Mouse (Mus musculus) heart, embryonic 13.5 days (tissue): ENCODE measurements around the gene Chst11. TPM values are rescaled to one million over a fixed set of nuclear protein-coding genes. Genes with fewer than 3 reads are reported as not detected.

Source experiments
- ATAC-seq: fragments of 200-750 bp; cut with Nextera tagmentation; 2 replicates; pipeline ENCODE4 v1.8.0; 2017; ENCODE audit warnings: moderate TSS enrichment; ENCODE audit not compliant: insufficient number of reproducible peaks, low FRiP score, low TSS enrichment; ENCODE audit errors: extremely low read depth
- H3K27ac ChIP-seq: fragments of 300-500 bp; sonication (generic); replicated peaks from 2 replicates; pipeline ENCODE4 v1.5.1; 2015; ENCODE audit warnings: moderate library complexity, mild to moderate bottlenecking, inconsistent platforms
- H3K27me3 ChIP-seq: fragments of 300-500 bp; sonication (generic); replicated peaks from 2 replicates; pipeline ENCODE4 v1.6.1; 2015; ENCODE audit warnings: mild to moderate bottlenecking, inconsistent platforms
- H3K36me3 ChIP-seq: fragments of 300-500 bp; sonication (generic); 2 replicates; pipeline ENCODE4 v1.6.1; 2015; ENCODE audit warnings: mild to moderate bottlenecking, inconsistent platforms
- H3K4me1 ChIP-seq: fragments of 300-500 bp; sonication (generic); 2 replicates; pipeline ENCODE4 v1.6.1; 2015; ENCODE audit warnings: inconsistent platforms
- H3K4me2 ChIP-seq: fragments of 300-500 bp; sonication (generic); 2 replicates; pipeline ENCODE4 v1.6.1; 2015; ENCODE audit warnings: inconsistent platforms, mild to moderate bottlenecking, moderate library complexity
- H3K4me3 ChIP-seq: fragments of 300-500 bp; sonication (generic); 2 replicates; pipeline ENCODE4 v1.5.1; 2015; ENCODE audit warnings: moderate library complexity, mild to moderate bottlenecking, inconsistent platforms
- H3K9ac ChIP-seq: fragments of 300-500 bp; sonication (generic); 2 replicates; pipeline ENCODE4 v1.6.1; 2015; ENCODE audit warnings: inconsistent platforms, mild to moderate bottlenecking, moderate library complexity
- H3K9me3 ChIP-seq: fragments of 300-500 bp; sonication (generic); 2 replicates; pipeline ENCODE4 v1.6.1; 2016; ENCODE audit warnings: inconsistent platforms
- whole genome bisulfite sequencing: fragments of 180-500 bp; shearing (Covaris S2); methylation state at CpG from one replicate; pipeline ENCODE4 v1.1.7; 2015; ENCODE audit warnings: mixed read lengths; 5-methylcytosine and 5-hydroxymethylcytosine counted together
- polyA plus RNA-seq: library from polyadenylated mRNA; unstranded; fragments of >200 nt; fragmentation: Nextera tagmentation; extraction: Ambion mirVana; gene quantifications from 2 replicates; pipeline ENCODE4 v1.2.1, GENCODE M21; 2015

Gene Chst11
- 2.4 TPM in 2 replicates for polyA plus RNA-seq

GRCm38 (mm10) chr10:82984950-82985699 lies at the start of gene Chst11:
Chst11 (plus strand) TSS chr10:82985498.
- H3K4me3 ChIP-seq, result peak within 1 kb of the TSS; percentile 88
- WGBS, result under 1% methylated on average over 66 of the region's 67 CpGs
- no peaks in the 10 kb centered on the region for H3K36me3 ChIP-seq
- peaks cover 42% of the 10 kb centered on the region for H3K27me3 ChIP-seq
- no peaks in the 10 kb centered on the region for H3K9me3 ChIP-seq
- H3K27ac ChIP-seq, result peak within 1 kb of the TSS; percentile 88
- peaks cover 44% of the 10 kb centered on the region for H3K4me1 ChIP-seq
- H3K4me2 ChIP-seq, result peak within 1 kb of the TSS; percentile 75
- peak; percentile 79 for ATAC-seq
- H3K9ac ChIP-seq, result peak within 1 kb of the TSS; percentile 90

- no peak overlapping the region for H3K4me3 ChIP-seq
- H3K4me1 ChIP-seq, result no peaks in the 10 kb centered on the region
- no peak overlapping the region for H3K27ac ChIP-seq
- ATAC-seq, result no peak
- 0 out of 2 replicates have a peak, but pooled peaks cover 5% of the 10 kb centered on the region for H3K9me3 ChIP-seq
- no peaks in the 10 kb centered on the region for H3K27me3 ChIP-seq
- no peak overlapping the region for H3K4me2 ChIP-seq
- H3K9ac ChIP-seq, result no peak overlapping the region
- no peaks in the 10 kb centered on the region for H3K36me3 ChIP-seq
- 72% methylated on average over 6 of the region's 6 CpGs for WGBS
Observed at GRCm38 (mm10) chr10:82935774-82936173, 49.5 kb upstream of the Chst11 start.

GRCm38 (mm10) chr10:82953415-82953814 lies 31.9 kb upstream of the Chst11 start:
- Histone ChIP-seq H3K9me3 (peaks cover 9% of the 10 kb centered on the region; the same call in 1 of the 2 replicates), H3K9ac (no peak overlapping the region), H3K27ac (no peak overlapping the region), H3K4me1 (no peaks in the 10 kb centered on the region), H3K27me3 (no peaks in the 10 kb centered on the region), H3K36me3 (no peaks in the 10 kb centered on the region), H3K4me2 (no peak overlapping the region), H3K4me3 (no peak overlapping the region)
- no peak for ATAC-seq
- WGBS, result 71% methylated on average over 4 of the region's 4 CpGs

DNA sequence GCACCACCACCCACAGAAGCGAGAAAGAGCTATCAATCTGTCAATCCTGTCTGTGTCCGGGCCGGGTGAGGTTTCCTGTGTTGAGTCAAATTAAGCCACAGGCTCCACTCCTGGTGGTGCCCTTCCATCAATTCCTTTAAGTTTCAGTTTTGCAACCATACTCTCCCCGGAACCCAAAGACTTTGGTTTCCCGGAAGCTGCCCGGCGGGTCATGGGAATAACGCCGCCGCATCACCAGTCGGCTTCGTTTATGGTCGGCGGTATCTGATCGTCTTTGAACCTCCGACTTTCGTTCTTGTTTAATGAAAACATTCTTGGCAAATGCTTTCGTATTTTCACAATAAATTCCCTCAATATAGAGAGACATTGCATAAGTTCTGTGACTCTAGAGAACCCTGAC lies 30.2 kb upstream of the Chst11 start:
- no peak overlapping the region for H3K9ac ChIP-seq
- H3K4me2 ChIP-seq, result no peak overlapping the region
- H3K4me1 ChIP-seq, result no peaks in the 10 kb centered on the region
- H3K27me3 ChIP-seq, result no peaks in the 10 kb centered on the region
- 90% methylated on average over 18 of the region's 18 CpGs for WGBS
- ATAC-seq, result no peak
- no peak overlapping the region for H3K27ac ChIP-seq
- no peaks in the 10 kb centered on the region for H3K36me3 ChIP-seq
- H3K9me3 ChIP-seq, result peaks cover 9% of the 10 kb centered on the region; the same call in 1 of the 2 replicates
- H3K4me3 ChIP-seq, result no peak overlapping the region

DNA sequence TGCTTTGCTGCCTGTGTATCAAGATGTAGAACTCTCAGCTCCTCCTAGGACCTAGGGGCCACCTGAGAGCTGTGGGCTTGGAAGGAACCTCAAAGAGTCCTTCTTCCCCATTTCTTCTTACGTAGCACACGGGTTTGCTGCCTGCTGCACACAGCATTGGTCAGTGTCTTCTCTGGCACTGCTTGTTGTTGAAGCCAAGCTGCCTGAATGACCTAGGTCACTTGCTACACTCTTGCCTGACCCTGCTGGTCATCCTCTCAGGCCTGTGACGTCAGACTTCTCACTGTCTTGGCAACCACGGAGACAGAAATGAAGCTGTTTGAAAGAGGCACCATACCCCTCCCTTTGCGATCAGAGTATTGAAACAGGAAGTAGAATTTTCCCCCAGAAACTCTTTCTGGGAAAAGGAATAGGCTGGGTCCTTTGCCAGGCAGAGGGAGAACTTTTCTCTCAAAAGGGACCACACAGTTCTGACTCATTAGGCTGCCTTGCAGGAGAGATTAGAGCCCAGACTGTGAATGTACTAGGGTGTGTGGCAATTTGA lies 27.0 kb upstream of the Chst11 start:
- Histone ChIP-seq H3K9ac (no peak overlapping the region), H3K4me1 (no peaks in the 10 kb centered on the region), H3K4me3 (no peak overlapping the region), H3K4me2 (no peak overlapping the region), H3K27ac (no peak overlapping the region), H3K36me3 (no peaks in the 10 kb centered on the region), H3K27me3 (no peaks in the 10 kb centered on the region), H3K9me3 (peaks cover 9% of the 10 kb centered on the region; the same call in 1 of the 2 replicates)
- 51% methylated on average over 5 of the region's 5 CpGs for WGBS
- no peak for ATAC-seq

GRCm38 (mm10) chr10:82959316-82959715 lies 26.0 kb upstream of the Chst11 start:
- Histone ChIP-seq H3K9me3 (peaks cover 5% of the 10 kb centered on the region; the same call in 1 of the 2 replicates), H3K4me1 (no peaks in the 10 kb centered on the region), H3K4me2 (no peak overlapping the region), H3K36me3 (no peaks in the 10 kb centered on the region), H3K4me3 (no peak overlapping the region), H3K27me3 (no peaks in the 10 kb centered on the region), H3K27ac (no peak overlapping the region), H3K9ac (no peak overlapping the region)
- no peak for ATAC-seq

GRCm38 (mm10) chr10:82961302-82961701 lies 24.0 kb upstream of the Chst11 start:
- H3K4me3 ChIP-seq, result no peak overlapping the region
- H3K4me1 ChIP-seq, result no peaks in the 10 kb centered on the region
- WGBS, result 44% methylated on average over 7 of the region's 7 CpGs
- H3K27ac ChIP-seq, result no peak overlapping the region
- no peaks in the 10 kb centered on the region for H3K9me3 ChIP-seq
- no peaks in the 10 kb centered on the region for H3K27me3 ChIP-seq
- no peak for ATAC-seq
- H3K36me3 ChIP-seq, result no peaks in the 10 kb centered on the region
- no peak overlapping the region for H3K9ac ChIP-seq
- no peak overlapping the region for H3K4me2 ChIP-seq

DNA sequence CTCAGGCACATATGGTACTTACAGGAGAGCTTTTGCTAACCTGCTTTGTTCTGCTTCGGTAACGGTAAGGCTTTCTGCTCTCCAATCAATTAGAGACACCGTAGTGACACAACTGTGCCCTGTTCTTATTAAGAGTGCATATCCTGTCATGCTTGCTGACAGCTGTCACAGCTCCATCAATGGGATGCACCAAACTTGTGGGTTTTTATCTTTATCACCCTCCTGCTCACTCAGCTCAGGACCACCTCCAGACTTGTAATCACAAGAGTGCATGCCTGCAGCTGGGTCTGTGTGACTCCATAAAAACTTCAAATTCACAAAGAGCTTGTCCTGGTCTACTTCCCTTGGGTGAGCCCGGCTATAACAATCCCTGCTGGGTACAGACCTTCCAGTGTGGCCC lies 23.3 kb upstream of the Chst11 start:
- no peak overlapping the region for H3K27ac ChIP-seq
- H3K27me3 ChIP-seq, result no peaks in the 10 kb centered on the region
- no peaks in the 10 kb centered on the region for H3K36me3 ChIP-seq
- no peaks in the 10 kb centered on the region for H3K4me1 ChIP-seq
- WGBS, result 76% methylated on average over 4 of the region's 4 CpGs
- H3K9ac ChIP-seq, result no peak overlapping the region
- H3K4me3 ChIP-seq, result no peak overlapping the region
- no peak overlapping the region for H3K4me2 ChIP-seq
- no peaks in the 10 kb centered on the region for H3K9me3 ChIP-seq
- no peak for ATAC-seq

DNA sequence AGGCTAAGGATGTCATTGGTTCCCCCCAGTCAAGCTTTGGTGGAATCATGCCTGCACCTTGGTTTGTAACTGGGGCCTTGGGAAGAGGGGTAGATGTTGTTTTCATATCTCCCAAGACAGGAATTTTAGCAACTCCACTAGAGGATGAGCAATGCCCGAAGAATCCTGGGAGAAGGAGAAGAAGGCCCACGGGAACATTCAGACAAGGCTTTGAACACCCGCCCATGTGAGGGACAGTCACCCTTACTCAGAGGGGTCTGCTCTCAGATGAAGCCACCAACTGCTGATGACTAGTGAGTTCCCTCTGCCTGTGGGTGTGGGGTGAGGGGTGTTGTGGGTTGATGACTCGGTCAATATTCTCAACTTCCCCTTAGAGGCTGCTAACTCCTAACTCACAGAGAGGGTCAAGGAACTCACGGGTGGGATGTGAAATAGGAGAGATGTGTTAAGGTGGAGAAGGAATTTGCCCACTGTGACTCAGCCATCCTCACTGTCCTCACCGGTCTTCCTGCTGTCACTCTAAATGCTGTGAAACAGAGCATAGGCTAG lies 22.8 kb upstream of the Chst11 start:
- Histone ChIP-seq H3K36me3 (no peaks in the 10 kb centered on the region), H3K4me3 (no peak overlapping the region), H3K27me3 (no peaks in the 10 kb centered on the region), H3K27ac (no peak overlapping the region), H3K9ac (no peak overlapping the region), H3K9me3 (no peaks in the 10 kb centered on the region), H3K4me1 (no peaks in the 10 kb centered on the region), H3K4me2 (no peak overlapping the region)
- ATAC-seq, result no peak
- 67% methylated on average over 6 of the region's 6 CpGs for WGBS

DNA sequence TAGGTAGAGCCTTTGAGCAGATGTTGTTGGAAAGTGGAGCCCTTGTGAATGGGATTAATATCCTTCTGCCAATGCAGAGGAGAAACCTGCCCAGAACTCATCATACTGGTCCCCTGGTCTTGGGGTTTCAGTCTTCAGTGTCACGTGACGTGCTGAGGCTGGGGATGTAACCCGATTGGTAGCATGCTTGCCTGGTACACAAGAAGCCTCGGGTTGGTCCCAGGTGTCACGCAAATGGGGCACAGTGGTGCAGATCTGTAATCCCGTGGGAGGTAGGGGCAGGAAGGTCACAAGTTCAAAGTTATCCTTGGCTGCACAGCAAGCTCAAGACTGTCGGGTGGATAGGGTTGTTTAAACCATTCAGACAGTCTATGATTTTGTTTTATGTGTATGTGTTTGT lies 20.8 kb upstream of the Chst11 start:
- Histone ChIP-seq H3K9ac (no peak overlapping the region), H3K27ac (no peak overlapping the region), H3K27me3 (no peaks in the 10 kb centered on the region), H3K36me3 (no peaks in the 10 kb centered on the region), H3K4me2 (no peak overlapping the region), H3K4me1 (peaks cover 5% of the 10 kb centered on the region), H3K4me3 (no peak overlapping the region), H3K9me3 (no peaks in the 10 kb centered on the region)
- no peak for ATAC-seq
- 70% methylated on average over 7 of the region's 7 CpGs for WGBS

- Histone ChIP-seq H3K4me1 (peaks cover 22% of the 10 kb centered on the region), H3K36me3 (no peaks in the 10 kb centered on the region), H3K27me3 (no peaks in the 10 kb centered on the region), H3K4me3 (no peak overlapping the region), H3K9ac (no peak overlapping the region), H3K27ac (no peak overlapping the region), H3K9me3 (no peaks in the 10 kb centered on the region), H3K4me2 (no peak overlapping the region)
- 79% methylated on average over 7 of the region's 7 CpGs for WGBS
- no peak for ATAC-seq
Observed at GRCm38 (mm10) chr10:82966672-82967071, 18.6 kb upstream of the Chst11 start.

- Histone ChIP-seq H3K4me3 (no peak overlapping the region), H3K9ac (no peak overlapping the region), H3K4me1 (peaks cover 25% of the 10 kb centered on the region), H3K36me3 (no peaks in the 10 kb centered on the region), H3K4me2 (no peak overlapping the region), H3K27me3 (no peaks in the 10 kb centered on the region), H3K9me3 (no peaks in the 10 kb centered on the region), H3K27ac (no peak overlapping the region)
- no peak for ATAC-seq
- WGBS, result 65% methylated on average over 5 of the region's 5 CpGs
Observed at GRCm38 (mm10) chr10:82969612-82970011, 15.7 kb upstream of the Chst11 start.
